Mouse (Mus musculus) kidney, adult 18-20 months (tissue): ENCODE measurements around the gene Cspg4.
A peak's percentile ranks its signal among the peaks of the same experiment; 100 is the strongest.
"Not testable (repeated sequence)": the region's sequence is repeated elsewhere in the genome, so short reads cannot be mapped to it uniquely, and the experiment has no call there.

Experiments
- DNase-seq: peaks from one replicate; pipeline ENCODE4 v3.0.0; 2021

Cspg4 gene

GRCm38 (mm10) chr9:56928041-56928811 is 63.4 kb downstream of the Cspg4 start, which contains the start of gene Snx33:
Gene Snx33 (minus strand): TSS chr9:56928371.
- peak; percentile 95 for DNase-seq

DNA sequence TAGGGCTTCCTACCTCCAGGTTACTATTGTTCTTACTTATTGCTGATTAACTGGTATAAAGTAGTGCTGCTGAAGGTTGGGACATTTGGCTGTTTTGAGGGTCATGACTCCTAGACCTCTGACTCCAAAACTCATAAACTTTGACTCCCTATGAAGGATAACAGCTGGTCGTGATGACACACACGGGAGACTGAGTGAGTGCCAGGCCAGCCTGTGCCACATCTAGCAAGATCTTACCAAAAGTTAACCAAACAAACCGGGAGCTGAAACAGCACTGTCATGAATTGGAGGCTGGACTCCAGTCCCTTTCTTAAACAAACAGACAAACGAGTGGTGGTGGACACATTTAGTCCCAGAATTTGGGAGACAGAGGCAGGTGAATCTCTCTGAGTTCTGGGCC is 64.7 kb downstream of the Cspg4 start:
- no peak for DNase-seq

DNA sequence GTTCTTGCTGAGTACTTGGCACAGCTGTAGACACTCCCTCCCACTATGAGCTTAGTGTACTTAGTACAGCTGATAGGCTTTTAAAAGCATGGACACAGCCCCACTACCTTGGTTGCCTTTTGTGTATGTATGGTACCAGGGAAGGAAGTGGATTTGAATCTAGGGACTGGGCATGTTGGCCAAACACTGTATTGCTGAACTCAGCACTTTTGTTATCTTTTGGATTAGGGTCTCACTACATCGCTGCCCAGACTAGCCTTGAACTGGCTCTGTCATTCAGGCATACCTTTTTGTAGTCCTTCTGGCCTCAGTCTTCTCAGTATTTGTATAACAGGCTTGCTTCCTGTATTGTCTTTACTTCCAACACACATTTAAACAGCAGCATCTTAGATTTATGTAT is 65.7 kb downstream of the Cspg4 start:
- DNase-seq: no peak

- no peak for DNase-seq
Measured at GRCm38 (mm10) chr9:56936861-56937222, 72.0 kb downstream of the Cspg4 start.

DNA sequence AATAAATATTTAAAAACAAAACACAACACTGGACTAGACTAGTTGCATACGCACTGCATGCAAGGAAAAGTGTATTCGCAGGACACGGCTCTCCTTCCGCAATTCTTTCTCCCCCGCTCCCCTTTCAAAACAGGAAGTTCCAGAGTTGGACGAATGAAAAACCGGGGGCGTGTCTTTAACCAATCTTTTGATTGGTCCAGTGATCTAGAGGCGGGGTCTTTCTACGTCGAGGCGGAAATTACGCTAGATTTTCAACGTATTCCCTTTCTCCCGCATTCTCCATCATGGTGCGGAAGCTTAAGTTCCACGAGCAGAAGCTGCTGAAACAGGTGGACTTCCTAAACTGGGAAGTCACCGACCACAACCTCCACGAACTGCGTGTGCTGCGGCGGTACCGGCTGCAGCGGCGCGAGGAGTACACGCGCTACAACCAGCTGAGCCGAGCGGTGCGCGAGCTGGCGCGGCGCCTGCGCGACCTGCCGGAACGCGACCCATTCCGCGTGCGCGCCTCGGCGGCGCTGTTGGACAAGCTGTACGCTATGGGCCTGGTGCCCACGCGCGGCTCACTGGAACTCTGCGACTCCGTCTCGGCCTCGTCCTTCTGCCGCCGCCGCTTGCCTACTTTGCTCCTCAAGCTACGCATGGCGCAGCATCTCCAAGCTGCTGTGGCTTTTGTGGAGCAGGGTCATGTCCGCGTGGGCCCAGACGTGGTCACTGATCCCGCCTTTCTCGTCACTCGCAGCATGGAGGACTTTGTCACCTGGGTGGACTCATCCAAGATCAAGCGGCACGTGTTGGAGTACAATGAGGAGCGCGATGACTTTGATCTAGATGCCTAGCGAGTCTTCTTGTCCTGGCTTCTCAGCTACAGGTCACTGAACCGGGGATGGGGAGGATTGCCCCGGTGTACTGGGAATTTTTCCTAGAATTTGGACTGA is 72.7 kb downstream of the Cspg4 start, which contains the start of gene Imp3:
Imp3 (plus strand) TSS at position 253 of the 938 bp plus-strand sequence.
- peak; percentile 91 for DNase-seq

- DNase-seq: peak; percentile 23
Measured at GRCm38 (mm10) chr9:56938374-56938773, 73.5 kb downstream of the Cspg4 start.

DNA sequence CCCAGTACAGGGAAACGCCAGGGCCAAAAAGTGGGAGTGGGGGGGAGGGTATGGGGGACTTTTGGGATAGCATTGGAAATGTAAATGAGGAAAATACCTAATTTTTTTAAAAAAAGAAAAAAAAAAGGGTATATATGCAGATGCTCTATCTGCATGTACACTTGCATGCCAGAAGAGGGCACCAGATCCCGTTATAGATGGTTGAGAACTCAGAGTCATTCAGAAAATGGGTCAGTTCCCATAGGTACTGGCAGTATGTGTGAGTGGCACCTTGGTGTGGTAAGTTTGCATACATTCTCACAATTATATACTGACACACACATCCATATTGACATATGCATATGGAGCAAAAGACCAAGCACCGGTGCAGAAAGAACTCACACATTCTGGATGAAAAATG is 82.6 kb downstream of the Cspg4 start:
- DNase-seq: peak; percentile 42

- DNase-seq: not testable (repeated sequence)
Measured at GRCm38 (mm10) chr9:56948699-56949098, 83.9 kb downstream of the Cspg4 start.
